Mouse (Mus musculus) midbrain, embryonic 10.5 days (tissue): ENCODE data around the gene Rpl39. TPM values are rescaled to one million over a fixed set of nuclear protein-coding genes. Genes with fewer than 3 reads are reported as not detected.

ENCODE experiments used
- DNase-seq: peaks from one replicate; pipeline ENCODE4 v3.0.0-alpha.2; 2017; ENCODE audit warnings: low spot score
- H3K27ac ChIP-seq: fragments of 300-500 bp; sonication (generic); replicated peaks from 2 replicates; pipeline ENCODE4 v1.5.1; 2016; ENCODE audit warnings: mild to moderate bottlenecking
- H3K27me3 ChIP-seq: fragments of 300-500 bp; sonication (generic); 2 replicates; pipeline ENCODE4 v1.6.1; 2016; ENCODE audit warnings: low read depth, mild to moderate bottlenecking; ENCODE audit not compliant: poor library complexity, severe bottlenecking
- H3K36me3 ChIP-seq: fragments of 300-500 bp; sonication (generic); 2 replicates; pipeline ENCODE4 v1.6.1; 2016; ENCODE audit warnings: mild to moderate bottlenecking, moderate library complexity
- H3K4me1 ChIP-seq: fragments of 300-500 bp; sonication (generic); 2 replicates; pipeline ENCODE4 v1.6.1; 2016
- H3K4me3 ChIP-seq: fragments of 300-500 bp; sonication (generic); 2 replicates; pipeline ENCODE4 v1.5.1; 2016; ENCODE audit warnings: mild to moderate bottlenecking, moderate library complexity
- H3K9me3 ChIP-seq: fragments of 300-500 bp; sonication (generic); replicated peaks from 2 replicates; pipeline ENCODE4 v1.6.1; 2016; ENCODE audit warnings: mild to moderate bottlenecking
- whole genome bisulfite sequencing: fragments of 180-500 bp; shearing (Covaris S2); methylation state at CpG from one replicate; pipeline ENCODE4 v1.1.7; 2016; 5-methylcytosine and 5-hydroxymethylcytosine counted together
- polyA plus RNA-seq: library from polyadenylated mRNA; unstranded; fragments of >200 nt; fragmentation: Nextera tagmentation; extraction: Ambion mirVana; gene quantifications from 2 replicates; pipeline ENCODE4 v1.2.1, GENCODE M21; 2016

Rpl39 gene
- polyA plus RNA-seq, 1 experiment from 2014 or later, result 467 TPM

DNA sequence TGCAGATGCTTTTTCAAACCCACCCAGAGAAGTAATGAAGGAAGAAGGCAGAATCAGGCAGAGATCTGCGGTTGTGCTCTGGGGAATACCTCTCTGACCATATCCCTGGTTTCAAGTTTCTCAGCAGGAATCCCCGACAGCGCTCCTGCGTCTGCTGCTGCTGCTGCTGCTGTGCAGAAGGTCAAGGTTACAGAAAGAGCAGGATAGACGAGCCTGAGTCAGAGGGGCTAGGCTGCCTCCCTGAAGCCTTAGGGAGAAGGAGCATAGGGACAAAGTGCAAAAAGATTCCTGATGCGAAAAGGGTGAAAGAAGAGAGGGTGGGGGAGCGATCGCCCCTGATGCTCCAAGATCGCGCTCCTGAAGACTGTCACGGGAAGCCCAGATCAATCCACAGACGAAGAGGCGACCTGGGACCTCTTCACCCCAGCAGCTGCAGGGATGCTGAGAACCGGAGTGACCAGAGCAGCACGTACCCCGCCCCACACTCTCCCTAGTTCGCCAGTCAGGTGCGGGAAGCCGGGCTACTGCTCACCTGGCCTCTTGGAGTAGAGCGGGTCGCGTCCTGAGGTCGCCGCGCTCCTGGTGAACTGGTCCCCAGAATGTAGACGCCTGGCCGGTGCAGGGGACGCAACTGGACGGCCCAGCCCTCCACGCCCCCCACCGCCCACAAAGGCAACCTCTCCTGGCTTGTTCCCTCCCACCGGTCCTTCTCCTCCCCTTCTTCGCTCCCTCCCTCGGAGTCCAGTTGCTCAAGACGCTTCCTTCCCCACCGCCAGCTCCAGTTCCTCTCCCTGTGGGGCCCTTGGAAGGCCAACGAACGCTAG, 36.9 kb downstream of the Rpl39 start, which contains the start of gene Sowahd:
Sowahd (plus strand) TSS at position 780 of the 824 bp plus-strand sequence.
- DNase-seq, result peak; percentile 18
- H3K36me3 ChIP-seq, result no peaks in the 10 kb centered on the region
- H3K27ac ChIP-seq, result no peak within 1 kb of the TSS
- WGBS, result 22% methylated on average over 38 of the region's 38 CpGs
- H3K4me3 ChIP-seq, result peak within 1 kb of the TSS; percentile 50
- H3K9me3 ChIP-seq, result peaks cover 6% of the 10 kb centered on the region; the same call in 1 of the 2 replicates
- peaks cover 91% of the 10 kb centered on the region for H3K27me3 ChIP-seq
- H3K4me1 ChIP-seq, result peaks cover 13% of the 10 kb centered on the region

DNA sequence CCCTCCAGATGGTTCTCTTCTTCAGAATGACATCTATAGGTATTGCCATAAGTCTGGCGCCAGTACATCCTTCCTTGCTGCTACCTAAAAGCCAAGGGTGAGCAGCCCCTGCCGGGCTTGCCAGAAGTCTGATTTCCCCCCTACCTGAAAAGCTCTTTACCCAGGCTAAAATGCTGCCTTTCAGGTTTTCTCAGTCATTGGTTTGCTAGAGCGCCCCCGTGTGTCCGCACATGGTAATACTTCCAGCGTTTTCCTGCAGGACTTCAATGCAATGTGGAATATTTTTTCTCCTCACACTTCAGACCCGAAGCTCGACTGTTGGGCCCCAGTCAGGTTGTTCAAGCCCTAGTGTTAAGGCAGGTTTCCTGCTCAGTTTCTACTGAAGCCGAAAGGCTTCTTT, 42.5 kb downstream of the Rpl39 start:
- WGBS, result 24% methylated on average over 9 of the region's 9 CpGs
- H3K27ac ChIP-seq, result no peak overlapping the region
- no peaks in the 10 kb centered on the region for H3K36me3 ChIP-seq
- H3K4me1 ChIP-seq, result no peaks in the 10 kb centered on the region
- peak; percentile 50 for DNase-seq
- H3K9me3 ChIP-seq, result no peaks in the 10 kb centered on the region
- H3K4me3 ChIP-seq, result no peak overlapping the region
- peaks cover 35% of the 10 kb centered on the region for H3K27me3 ChIP-seq

Other genes with a start within 250 kb of the Rpl39 start
- gene Ube2a, start 211.5 kb downstream of the Rpl39 start, polyA plus RNA-seq, result 131 TPM in 2 replicates
- gene C330007P06Rik, start 211.3 kb downstream of the Rpl39 start, polyA plus RNA-seq, result 30.9 and 32.1 TPM in 2 replicates
- gene Nkrf, start 182.5 kb downstream of the Rpl39 start, polyA plus RNA-seq, result 2.8 and 4.3 TPM in 2 replicates
- 32.3 and 39.8 TPM in 2 replicates for gene Sept6, start 93.6 kb downstream of the Rpl39 start, polyA plus RNA-seq
- gene Sowahd, start 36.6 kb downstream of the Rpl39 start, polyA plus RNA-seq, result not detected in 2 replicates
- gene Upf3b, start 24.9 kb upstream of the Rpl39 start, polyA plus RNA-seq, result 19.3 and 20.8 TPM in 2 replicates
- gene Nkap, start 41.4 kb upstream of the Rpl39 start, polyA plus RNA-seq, result 19.8 and 20.7 TPM in 2 replicates
- gene Akap14, start 83.4 kb upstream of the Rpl39 start, polyA plus RNA-seq, result 0.15 and 0.31 TPM in 2 replicates
- gene Ndufa1, start 105.8 kb upstream of the Rpl39 start, polyA plus RNA-seq, result 401 and 420 TPM in 2 replicates
- gene Rnf113a1, start 105.8 kb upstream of the Rpl39 start, polyA plus RNA-seq, result 13.0 and 14.1 TPM in 2 replicates
- not detected in 2 replicates for gene Gm9, start 125.6 kb upstream of the Rpl39 start, polyA plus RNA-seq
- gene Rhox1, start 136.9 kb upstream of the Rpl39 start, polyA plus RNA-seq, result not detected in 2 replicates
- 0.26 TPM in 1 of 2 replicates, not detected in the other for gene Rhox2a, start 159.6 kb upstream of the Rpl39 start, polyA plus RNA-seq
- gene Rhox3a, start 164.5 kb upstream of the Rpl39 start, polyA plus RNA-seq, result not detected in 2 replicates
- gene Rhox4a, start 179.9 kb upstream of the Rpl39 start, polyA plus RNA-seq, result not detected in 2 replicates